Mouse (Mus musculus) forebrain, embryonic 10.5 days (tissue): Measurements from ENCODE around the gene Myo3a. TPM values are rescaled to one million over a fixed set of nuclear protein-coding genes. Genes with fewer than 3 reads are reported as not detected.
"Not testable (repeated sequence)": the region's sequence is repeated elsewhere in the genome, so short reads cannot be mapped to it uniquely, and the experiment has no call there.

Source experiments
- DNase-seq: peaks from one replicate; pipeline ENCODE4 v3.0.0-alpha.2; 2017; ENCODE audit warnings: low spot score; ENCODE audit errors: extremely low spot score
- H3K27ac ChIP-seq: fragments of 300-500 bp; sonication (generic); 2 replicates; pipeline ENCODE4 v1.5.1; 2016; ENCODE audit warnings: mild to moderate bottlenecking
- H3K27me3 ChIP-seq: fragments of 300-500 bp; sonication (generic); 2 replicates; pipeline ENCODE4 v1.6.1; 2016; ENCODE audit warnings: mild to moderate bottlenecking; ENCODE audit not compliant: poor library complexity, severe bottlenecking
- H3K36me3 ChIP-seq: fragments of 300-500 bp; sonication (generic); replicated peaks from 2 replicates; pipeline ENCODE4 v1.6.1; 2016; ENCODE audit warnings: mild to moderate bottlenecking, moderate library complexity
- H3K4me1 ChIP-seq: fragments of 300-500 bp; sonication (generic); 2 replicates; pipeline ENCODE4 v1.6.1; 2016
- H3K4me3 ChIP-seq: fragments of 300-500 bp; sonication (generic); 2 replicates; pipeline ENCODE4 v1.5.1; 2016; ENCODE audit warnings: mild to moderate bottlenecking, moderate library complexity
- H3K9me3 ChIP-seq: fragments of 300-500 bp; sonication (generic); 2 replicates; pipeline ENCODE4 v1.6.1; 2016; ENCODE audit warnings: mild to moderate bottlenecking, moderate library complexity
- WGBS: fragments of 180-500 bp; shearing (Covaris S2); methylation state at CpG from one replicate; pipeline ENCODE4 v1.1.7; 2016; 5-methylcytosine and 5-hydroxymethylcytosine counted together
- polyA plus RNA-seq: library from polyadenylated mRNA; unstranded; fragments of >200 nt; fragmentation: Nextera tagmentation; extraction: Ambion mirVana; gene quantifications from 2 replicates; pipeline ENCODE4 v1.2.1, GENCODE M21; 2016

Gene Myo3a
- polyA plus RNA-seq, 1 experiment from 2014 or later, result not detected

DNA sequence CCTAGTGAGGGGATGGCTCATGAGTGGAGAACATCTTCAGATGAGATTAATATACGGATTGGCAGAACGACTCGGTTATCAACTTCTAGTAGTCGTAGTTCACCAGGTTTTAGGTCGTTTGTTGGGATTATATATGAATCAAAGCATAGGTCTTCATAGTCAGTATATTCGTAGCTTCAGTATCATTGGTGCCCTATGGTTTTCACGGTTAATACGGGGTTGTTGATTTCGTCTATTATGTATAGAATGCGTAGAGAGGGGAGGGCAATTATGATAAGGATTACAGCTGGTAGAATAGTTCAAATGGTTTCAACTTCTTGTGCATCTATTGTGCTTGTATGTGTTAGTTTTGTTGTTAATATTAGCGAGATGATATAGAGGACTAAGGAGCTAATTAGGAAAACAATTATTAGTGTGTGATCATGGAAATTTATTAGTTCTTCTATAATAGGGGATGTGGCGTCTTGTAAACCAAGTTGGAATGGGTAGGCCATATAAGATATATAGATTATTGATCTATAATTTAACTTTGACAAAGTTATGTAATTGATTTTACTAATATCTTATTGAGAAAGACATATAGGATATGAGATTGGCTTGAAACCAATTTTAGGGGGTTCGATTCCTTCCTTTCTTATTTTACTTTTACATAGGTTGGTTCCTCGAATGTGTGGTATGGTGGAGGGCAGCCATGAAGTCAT, 360.3 kb downstream of the Myo3a start:
- H3K27me3 ChIP-seq, H3K9me3 ChIP-seq, DNase-seq, H3K27ac ChIP-seq, H3K4me1 ChIP-seq, H3K36me3 ChIP-seq, H3K4me3 ChIP-seq: not testable (repeated sequence)
- 89% methylated on average over 14 of the region's 14 CpGs for WGBS

DNA sequence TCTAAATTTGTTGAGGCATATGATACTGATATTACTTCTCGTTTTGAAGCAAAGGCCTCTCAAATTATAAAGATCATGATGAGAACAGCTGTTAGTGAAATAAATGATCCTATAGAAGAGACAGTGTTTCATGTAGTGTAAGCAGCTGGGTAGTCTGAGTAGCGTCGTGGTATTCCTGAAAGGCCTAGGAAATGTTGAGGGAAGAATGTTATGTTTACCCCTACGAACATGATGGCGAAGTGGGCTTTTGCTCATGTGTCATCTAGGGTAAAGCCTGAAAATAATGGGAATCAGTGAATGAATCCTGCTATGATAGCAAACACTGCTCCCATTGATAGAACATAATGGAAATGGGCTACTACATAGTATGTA, 360.9 kb downstream of the Myo3a start:
- H3K4me3 ChIP-seq, DNase-seq, H3K27ac ChIP-seq, H3K4me1 ChIP-seq, H3K9me3 ChIP-seq, H3K36me3 ChIP-seq, H3K27me3 ChIP-seq: not testable (repeated sequence)
- WGBS, result 86% methylated on average over 5 of the region's 5 CpGs

DNA sequence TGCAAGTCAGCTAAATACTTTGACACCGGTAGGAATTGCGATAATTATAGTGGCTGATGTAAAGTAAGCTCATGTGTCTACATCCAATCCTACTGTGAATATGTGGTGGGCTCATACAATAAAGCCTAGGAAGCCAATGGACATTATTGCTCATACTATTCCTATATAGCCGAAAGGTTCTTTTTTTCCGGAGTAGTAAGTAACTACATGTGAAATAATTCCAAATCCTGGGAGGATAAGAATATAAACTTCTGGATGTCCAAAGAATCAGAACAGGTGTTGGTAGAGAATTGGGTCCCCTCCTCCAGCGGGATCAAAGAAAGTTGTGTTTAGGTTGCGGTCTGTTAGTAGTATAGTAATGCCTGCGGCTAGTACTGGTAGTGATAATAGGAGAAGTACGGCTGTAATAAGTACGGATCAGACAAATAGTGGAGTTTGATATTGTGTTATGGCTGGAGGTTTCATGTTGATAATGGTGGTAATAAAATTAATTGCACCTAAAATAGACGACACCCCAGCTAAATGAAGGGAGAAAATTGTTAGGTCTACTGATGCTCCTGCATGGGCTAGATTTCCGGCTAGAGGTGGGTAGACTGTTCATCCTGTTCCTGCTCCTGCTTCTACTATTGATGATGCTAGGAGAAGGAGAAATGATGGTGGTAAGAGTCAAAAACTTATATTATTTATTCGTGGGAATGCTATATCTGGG, 361.5 kb downstream of the Myo3a start:
- not testable (repeated sequence) for DNase-seq, H3K4me1 ChIP-seq, H3K27ac ChIP-seq, H3K36me3 ChIP-seq, H3K27me3 ChIP-seq, H3K9me3 ChIP-seq, H3K4me3 ChIP-seq
- WGBS, result 71% methylated on average over 12 of the region's 12 CpGs

DNA sequence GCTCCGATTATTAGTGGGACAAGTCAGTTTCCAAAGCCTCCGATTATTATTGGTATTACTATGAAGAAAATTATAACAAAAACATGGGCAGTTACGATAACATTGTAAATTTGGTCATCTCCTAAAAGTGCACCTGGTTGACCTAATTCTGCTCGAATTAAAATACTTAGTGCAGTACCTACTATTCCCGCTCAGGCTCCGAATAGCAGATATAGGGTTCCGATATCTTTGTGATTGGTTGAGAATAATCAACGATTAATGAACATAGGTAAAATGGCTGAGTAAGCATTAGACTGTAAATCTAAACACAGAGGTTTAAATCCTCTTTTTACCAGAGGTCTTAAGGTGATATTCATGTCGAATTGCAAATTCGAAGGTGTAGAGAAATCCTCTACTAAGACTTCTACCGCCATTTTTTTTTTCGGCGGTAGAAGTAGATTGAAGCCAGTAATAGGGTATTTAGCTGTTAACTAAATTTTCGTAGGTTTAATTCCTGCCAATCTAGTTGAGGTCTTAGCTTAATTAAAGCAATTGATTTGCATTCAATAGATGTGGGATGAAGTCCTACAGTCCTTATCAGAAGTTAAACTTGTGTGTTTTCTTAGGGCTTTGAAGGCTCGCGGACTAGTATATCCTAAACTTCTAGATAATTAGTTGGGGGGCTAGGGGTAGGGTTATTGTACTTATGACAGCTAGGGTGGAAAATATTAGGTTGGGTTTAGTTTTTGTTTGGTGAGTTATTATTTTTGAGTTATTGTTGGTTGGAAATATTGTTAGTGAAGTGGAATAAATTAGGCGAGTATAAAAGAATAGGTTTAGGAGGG, 362.3 kb downstream of the Myo3a start:
- not testable (repeated sequence) for H3K27me3 ChIP-seq, H3K36me3 ChIP-seq, H3K9me3 ChIP-seq, H3K27ac ChIP-seq, H3K4me3 ChIP-seq, DNase-seq, H3K4me1 ChIP-seq
- 89% methylated on average over 17 of the region's 17 CpGs for WGBS

DNA sequence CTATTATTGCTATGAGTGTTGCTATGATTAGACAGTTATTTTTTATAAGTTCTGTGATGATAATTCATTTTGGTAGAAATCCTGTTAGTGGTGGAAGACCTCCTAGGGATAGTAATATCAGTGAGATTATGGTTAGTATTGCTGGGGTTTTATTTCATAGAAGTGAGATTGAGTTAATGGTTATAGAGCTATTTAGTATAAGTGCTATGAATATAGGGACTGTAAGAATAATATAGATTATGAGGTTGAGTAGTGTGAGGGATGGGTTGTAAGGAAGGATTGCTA, 362.8 kb downstream of the Myo3a start:
- Histone ChIP-seq H3K27ac (no peak overlapping the region), H3K9me3 (no peaks in the 10 kb centered on the region), H3K4me1 (no peaks in the 10 kb centered on the region), H3K27me3 (no peaks in the 10 kb centered on the region), H3K36me3 (no peaks in the 10 kb centered on the region), H3K4me3 (no peak overlapping the region)
- no peak for DNase-seq

DNA sequence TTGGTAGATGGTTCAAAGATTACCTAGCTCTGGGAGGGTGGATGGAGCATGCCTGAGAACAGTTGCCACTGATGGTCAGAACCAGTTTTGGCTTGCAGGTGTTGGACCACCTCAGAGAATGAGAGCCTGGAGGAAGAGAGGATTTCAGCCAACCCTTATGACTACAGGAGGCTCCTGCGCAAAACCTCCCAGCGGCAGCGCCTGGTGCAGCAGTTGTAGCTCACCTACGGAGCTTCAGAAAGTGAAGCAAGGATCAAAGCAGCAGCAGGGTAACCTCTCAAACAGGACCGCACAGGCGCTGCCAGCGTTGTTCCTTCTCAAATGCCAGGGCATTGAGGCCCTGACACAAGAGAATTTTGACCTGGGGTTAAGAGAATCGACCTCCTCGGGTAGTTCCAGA, 390.6 kb downstream of the Myo3a start:
- Histone ChIP-seq H3K36me3 (no peaks in the 10 kb centered on the region), H3K4me1 (peaks cover 38% of the 10 kb centered on the region), H3K4me3 (no peak overlapping the region), H3K27me3 (peaks cover 67% of the 10 kb centered on the region), H3K9me3 (peaks cover 5% of the 10 kb centered on the region; the same call in 1 of the 2 replicates), H3K27ac (no peak overlapping the region)
- no peak for DNase-seq
- 3% methylated on average over 9 of the region's 9 CpGs for whole genome bisulfite sequencing

DNA sequence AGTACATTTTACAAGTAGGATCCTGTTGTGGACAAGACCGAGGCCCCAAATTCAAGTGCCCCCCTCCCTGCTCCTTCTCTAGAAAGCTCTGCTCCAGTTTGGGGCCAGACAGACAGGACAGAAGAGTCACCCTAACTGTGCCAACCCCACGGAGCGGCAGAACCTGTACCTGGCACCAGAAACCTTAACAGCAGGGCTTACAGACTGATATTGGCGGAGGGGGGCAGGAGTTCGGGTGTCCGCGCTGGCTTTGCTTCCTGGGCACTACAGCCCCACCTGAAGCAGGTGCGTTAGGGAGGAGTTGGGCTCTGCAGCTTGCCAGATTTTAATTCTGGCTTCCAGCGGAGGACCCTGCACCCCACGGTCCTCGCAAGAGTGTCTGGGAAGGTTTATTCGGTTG, 392.1 kb downstream of the Myo3a start:
- DNase-seq, result no peak
- Histone ChIP-seq H3K9me3 (peaks cover 5% of the 10 kb centered on the region; the same call in 1 of the 2 replicates), H3K4me1 (peaks cover 47% of the 10 kb centered on the region), H3K27me3 (peaks cover 81% of the 10 kb centered on the region), H3K4me3 (peak overlapping the region; percentile 27), H3K27ac (no peak overlapping the region), H3K36me3 (no peaks in the 10 kb centered on the region)
- WGBS, result under 1% methylated on average over 12 of the region's 12 CpGs

DNA sequence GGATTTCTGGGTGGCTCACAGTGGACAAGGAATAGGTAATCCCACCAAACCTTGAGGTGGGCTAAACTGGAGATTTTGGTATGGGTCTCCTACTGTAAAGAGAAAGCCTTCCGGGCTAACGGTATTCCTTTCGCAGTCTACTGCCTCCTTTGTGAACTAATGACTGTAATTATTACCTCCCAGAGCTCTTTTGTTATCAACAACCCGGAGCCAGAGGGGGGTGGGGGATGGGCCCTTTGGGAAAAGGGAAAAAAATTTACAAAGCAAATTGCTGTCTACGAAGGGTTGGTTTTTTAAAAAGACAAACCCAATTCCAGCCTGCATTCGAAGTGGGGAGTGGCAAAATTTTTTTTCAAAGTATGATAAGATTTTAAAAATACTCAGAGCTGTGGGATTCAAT, 392.7 kb downstream of the Myo3a start:
- Histone ChIP-seq H3K36me3 (no peaks in the 10 kb centered on the region), H3K4me3 (peak overlapping the region; percentile 27; the same call in 1 of the 2 replicates), H3K27me3 (peaks cover 87% of the 10 kb centered on the region), H3K27ac (no peak overlapping the region), H3K9me3 (peaks cover 5% of the 10 kb centered on the region; the same call in 1 of the 2 replicates), H3K4me1 (peaks cover 47% of the 10 kb centered on the region)
- WGBS, result under 1% methylated on average over 6 of the region's 6 CpGs
- no peak for DNase-seq

DNA sequence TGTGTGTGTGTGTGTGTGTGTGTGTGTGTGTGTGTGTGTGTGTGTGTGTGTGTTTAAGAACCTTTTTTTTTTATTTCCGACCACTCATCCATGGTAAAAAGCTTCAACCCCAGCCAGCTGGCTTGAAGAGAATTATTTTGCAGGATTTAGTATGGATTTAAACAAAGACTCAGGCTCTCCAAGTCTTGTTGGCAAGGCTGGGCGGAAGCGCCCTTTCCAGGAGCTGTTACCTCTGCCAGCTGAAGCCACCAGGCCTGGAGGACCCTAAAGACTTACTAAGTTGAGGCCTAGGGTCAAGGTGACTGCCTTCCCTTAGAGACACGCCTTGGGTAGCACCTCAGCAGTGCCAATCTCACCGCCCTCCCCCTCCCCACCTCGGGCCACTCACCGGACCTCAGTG, 393.2 kb downstream of the Myo3a start:
- no peaks in the 10 kb centered on the region for H3K36me3 ChIP-seq
- no peaks in the 10 kb centered on the region for H3K9me3 ChIP-seq
- H3K27ac ChIP-seq, result peak overlapping the region; percentile 53; the same call in 1 of the 2 replicates
- no peak for DNase-seq
- peak overlapping the region; percentile 54; the same call in 1 of the 2 replicates for H3K4me3 ChIP-seq
- peaks cover 47% of the 10 kb centered on the region for H3K4me1 ChIP-seq
- peaks cover 92% of the 10 kb centered on the region for H3K27me3 ChIP-seq
- WGBS, result 2% methylated on average over 7 of the region's 7 CpGs

DNA sequence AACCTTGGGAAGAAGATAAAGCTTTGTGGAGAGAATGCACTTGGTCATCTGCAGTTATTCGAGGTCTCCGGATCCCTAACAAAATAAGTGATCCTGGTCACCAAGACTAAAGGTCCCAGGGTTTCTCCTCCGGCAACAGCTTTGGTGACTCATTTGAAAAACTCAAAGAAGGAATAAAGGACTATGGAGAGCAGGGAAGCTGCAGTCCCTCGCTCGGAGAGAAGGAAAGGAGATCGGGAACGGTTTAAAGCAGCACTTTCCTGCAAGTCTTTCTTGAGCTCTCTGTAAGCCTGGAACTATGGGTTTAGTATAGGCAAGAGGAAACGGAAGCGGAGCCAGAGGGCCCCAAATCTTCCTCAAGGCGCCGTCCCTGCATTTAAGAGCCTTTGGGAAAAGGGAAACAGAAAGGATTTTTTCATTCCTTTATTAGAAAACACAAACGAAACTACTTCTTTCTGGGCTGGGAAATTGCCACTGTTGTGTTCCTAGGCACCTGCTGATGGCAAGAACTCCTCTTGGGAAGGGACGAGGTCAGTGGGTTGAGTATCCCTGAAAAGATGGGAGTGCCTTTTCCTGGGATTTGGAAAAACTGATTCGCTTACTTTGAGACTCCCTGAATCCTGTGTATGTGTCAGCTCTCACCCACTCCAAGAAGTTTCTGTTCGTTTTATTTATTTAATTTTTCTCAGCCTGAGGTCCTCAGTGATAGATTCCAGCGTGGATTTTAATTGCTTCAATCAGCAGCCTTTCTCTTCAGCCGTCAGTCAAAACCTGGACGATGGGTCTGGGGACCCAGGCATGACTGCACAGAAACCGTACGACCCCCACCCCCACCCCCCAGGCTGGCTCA, 393.9 kb downstream of the Myo3a start:
- Histone ChIP-seq H3K4me3 (peak overlapping the region; percentile 54), H3K4me1 (peaks cover 47% of the 10 kb centered on the region)
- WGBS, result 1% methylated on average over 20 of the region's 20 CpGs

DNA sequence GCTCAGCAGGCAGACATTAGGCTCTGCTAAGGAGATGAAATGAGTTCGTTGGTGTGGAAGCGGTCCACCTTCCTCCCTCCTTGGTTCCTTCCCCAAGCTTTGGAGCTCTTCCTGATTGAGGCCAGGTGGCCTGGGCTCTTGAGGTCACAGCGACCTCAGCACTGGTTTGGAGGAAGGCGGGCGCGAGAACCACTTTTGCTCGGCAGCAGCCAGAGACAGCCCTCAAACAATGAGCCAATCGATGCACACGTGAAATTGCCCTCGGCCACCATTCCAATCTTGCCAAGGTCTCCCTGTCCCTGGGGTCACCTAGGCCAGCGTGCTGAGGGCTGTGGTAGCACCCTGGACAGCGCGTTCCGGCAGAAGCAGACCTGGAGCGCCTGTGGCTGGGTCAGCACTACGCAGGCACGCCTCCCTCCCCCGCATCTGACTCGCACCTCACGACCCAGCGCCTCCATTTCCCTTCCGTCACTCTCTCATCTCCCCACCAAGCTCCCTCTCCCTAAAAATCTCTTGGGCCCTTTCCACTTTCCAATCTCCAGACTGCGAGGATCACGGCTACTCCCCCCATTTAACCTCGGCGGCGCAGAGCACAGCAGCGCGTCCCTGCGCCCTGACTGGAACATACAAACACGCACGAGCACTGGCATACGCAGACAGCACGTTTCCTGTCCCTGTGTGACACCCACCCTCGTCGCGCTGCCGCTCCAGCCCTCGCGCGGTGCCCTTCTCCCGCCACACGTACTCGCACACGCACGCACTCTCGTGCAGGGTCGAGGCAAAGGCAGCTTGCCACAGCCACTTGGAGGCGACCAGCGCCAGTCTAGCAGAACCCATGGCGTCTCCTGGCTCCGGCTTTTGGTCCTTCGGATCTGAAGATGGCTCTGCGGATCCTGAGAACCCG, 394.8 kb downstream of the Myo3a start, which contains the start of gene Gad2:
TSS of gene Gad2 (plus strand) at position 378 of the 904 bp plus-strand sequence.
- DNase-seq, result peak; percentile 62
- Histone ChIP-seq H3K4me1 (peaks cover 47% of the 10 kb centered on the region), H3K36me3 (no peaks in the 10 kb centered on the region), H3K4me3 (peak within 1 kb of the TSS; percentile 54), H3K9me3 (no peaks in the 10 kb centered on the region), H3K27ac (peak within 1 kb of the TSS; percentile 72), H3K27me3 (peaks cover 100% of the 10 kb centered on the region)
- under 1% methylated on average over 55 of the region's 55 CpGs for WGBS

More for the DNA sequence above, 393.9 kb downstream of the Myo3a start:
- no peaks in the 10 kb centered on the region for H3K36me3 ChIP-seq
- peak overlapping the region; percentile 53; the same call in 1 of the 2 replicates for H3K27ac ChIP-seq
- no peaks in the 10 kb centered on the region for H3K9me3 ChIP-seq
- H3K27me3 ChIP-seq, result peaks cover 99% of the 10 kb centered on the region
- no peak for DNase-seq
